Mouse (Mus musculus): ENCODE measurements around the gene Ncstn. TPM values are rescaled to one million over a fixed set of nuclear protein-coding genes. Genes with fewer than 3 reads are reported as not detected.

Ncstn gene
- total RNA-seq, 2 experiments from 2014 or later = 79.5 to 94.9 TPM

DNA sequence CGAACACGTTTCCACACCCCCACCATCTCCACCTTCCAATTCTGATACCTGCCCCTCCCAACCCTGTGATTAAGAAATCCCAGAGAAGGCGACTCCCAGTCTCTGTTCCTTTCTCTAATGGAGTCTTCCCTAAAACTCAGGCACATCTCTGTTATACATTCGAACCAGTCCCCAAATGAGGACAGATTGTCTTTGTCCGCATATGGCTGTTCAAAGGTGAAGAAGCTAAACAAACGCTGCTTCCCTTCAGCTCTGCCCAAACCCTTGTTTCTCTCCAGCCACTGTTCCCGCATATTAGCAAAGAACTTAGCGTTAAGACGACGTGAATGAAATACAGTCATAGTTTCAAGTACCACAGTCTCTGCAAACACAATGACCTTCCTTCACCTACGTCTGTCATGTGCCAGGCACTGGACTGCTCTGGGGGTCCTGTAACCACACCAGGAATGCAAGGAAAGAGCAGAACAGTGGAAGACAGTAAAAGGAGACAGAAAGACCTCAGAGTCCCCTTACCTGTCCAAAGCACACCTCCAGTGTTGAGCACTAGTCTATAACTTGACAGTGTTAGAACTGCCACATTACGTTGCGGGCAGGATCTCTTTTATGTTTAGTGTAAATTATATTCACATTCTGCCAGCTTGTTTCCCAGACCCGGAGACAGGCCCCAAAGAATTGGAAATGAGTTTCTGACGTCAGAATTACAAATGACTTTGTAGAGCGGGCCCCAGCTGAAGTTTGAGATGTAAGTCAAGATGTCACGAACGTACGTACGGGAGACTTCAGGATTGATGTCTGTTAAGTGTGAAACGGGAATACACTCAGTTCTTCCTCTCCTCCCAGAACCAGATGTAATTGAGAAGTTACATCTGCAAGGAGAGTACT is 54.0 kb downstream of the Ncstn start, which contains the start of gene Vangl2:
Vangl2 (minus strand) TSS at position 51 of the 882 bp plus-strand sequence.
- no peak for DNase-seq (ENCODE audit: low spot score in 2 of 2)

DNA sequence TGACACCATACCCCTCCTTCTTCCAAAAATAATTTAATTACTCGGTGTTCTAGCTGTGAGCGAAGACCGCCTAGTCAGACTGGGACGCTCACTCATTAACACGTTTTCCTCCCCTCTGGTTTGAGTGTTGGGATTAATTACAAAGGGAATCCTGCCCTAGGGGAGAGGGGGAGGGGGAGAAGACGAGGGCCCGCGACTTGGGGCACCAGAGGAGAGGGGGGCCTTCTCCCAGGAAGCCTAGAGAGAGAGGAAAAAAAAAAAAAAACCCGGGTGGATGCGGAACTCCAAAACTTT is 54.8 kb downstream of the Ncstn start:
- DNase-seq (ENCODE audit: low spot score in 2 of 2) = no peak

DNA sequence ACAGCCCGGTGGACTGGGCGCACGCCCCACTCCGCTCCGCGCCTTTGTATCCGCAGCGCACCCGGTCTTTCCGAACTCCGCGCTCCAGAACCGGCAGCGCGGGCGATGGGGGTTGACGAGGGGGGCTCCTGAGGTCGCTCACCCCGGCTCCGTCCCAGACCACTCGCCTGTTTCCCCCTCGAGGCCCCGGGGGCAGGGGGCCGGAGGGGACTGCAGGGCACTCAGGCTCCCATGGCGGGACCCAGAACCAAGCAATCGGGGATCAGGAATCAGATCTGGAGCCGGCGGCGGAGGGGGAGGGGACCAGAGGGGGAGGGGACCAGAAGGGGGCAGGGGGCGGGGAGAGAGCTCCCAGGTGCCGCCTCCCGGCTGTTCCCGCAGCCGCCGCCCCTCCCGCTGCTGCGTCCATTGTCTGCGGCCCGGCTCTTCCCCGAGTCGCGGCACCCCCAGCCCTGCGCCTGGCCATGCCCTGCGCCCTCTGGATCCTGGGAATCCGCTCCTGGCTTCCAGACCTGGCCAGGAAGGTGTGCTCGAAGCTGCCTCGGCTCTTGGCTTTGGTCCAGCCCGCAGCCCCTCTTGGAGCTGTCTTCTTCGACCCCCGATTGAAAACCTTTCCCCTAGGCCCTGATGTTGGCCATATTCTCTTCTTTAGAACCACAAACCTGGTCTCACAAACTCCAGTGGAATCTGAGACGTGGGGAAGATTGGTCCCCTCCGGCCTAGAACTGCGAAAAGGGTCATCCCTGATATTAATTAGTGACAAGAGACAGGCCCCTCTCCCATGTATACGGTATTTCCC is 55.4 kb downstream of the Ncstn start:
- peak; percentile 81 to 87 for DNase-seq (ENCODE audit: low spot score in 2 of 2)

DNA sequence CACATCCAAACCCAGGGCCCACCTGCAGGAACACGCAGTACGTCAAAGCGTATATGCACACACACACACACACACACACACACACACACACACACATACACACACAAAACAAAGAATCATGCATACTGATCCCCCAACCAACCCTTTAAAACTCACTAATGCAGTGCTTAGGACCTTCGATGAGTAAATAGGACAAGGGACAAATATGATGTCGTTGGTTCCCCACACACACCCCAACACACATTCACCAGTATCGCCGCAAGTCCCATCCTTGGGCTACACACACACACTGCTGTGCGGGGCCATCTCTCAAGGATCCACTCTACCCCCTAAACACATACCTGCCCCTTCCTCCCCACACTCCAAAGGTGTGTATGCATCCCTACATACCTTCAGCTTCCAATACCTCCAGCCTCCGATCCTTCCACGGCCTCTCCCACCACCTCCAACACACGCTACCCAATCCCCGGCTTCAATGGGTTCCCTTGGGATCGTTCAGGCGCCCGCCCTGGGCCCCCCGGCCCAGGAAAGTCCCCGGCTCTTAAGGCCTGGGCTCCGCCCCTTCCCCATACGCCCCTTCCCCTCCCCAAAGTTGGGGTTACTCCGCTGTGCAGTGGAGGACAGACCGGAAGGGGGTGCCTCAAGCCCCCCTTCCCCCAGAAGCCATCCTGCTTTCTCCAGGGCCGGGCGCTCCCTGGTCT is 56.2 kb downstream of the Ncstn start:
- no peak for DNase-seq (ENCODE audit: low spot score in 2 of 2)

DNA sequence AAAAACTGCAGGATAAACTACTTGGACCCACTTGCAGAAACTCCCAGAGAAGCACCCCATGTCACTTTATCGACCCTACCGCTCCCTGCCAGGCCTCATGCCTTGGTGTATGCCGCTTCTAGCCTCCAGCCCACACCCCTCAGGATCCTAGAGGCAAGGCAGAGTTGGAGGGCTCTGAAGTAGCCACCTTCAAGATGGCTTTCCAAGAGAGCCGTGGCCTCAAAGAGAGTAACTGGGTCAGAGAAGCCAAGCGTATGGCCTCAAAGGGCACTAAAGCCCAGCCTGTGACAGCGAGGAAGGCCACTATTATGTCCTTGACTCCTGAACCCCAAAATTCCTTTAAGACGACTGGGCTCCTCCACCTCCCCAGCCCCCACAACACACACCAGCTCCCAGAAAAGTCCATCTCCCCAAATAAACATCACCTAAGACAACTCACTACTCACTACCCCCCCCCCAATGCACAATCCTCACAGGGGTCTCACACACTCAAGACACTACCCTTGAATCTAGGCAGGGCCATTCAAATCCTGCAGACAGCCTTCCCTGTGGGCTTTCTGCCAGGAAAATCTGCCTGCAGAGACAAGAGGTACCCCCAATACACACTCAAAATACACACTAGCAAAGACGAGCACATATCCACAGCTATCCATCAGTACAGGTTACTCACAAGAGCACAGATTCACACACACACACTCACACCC is 57.2 kb downstream of the Ncstn start:
- DNase-seq (ENCODE audit: low spot score in 2 of 2) = no peak

DNA sequence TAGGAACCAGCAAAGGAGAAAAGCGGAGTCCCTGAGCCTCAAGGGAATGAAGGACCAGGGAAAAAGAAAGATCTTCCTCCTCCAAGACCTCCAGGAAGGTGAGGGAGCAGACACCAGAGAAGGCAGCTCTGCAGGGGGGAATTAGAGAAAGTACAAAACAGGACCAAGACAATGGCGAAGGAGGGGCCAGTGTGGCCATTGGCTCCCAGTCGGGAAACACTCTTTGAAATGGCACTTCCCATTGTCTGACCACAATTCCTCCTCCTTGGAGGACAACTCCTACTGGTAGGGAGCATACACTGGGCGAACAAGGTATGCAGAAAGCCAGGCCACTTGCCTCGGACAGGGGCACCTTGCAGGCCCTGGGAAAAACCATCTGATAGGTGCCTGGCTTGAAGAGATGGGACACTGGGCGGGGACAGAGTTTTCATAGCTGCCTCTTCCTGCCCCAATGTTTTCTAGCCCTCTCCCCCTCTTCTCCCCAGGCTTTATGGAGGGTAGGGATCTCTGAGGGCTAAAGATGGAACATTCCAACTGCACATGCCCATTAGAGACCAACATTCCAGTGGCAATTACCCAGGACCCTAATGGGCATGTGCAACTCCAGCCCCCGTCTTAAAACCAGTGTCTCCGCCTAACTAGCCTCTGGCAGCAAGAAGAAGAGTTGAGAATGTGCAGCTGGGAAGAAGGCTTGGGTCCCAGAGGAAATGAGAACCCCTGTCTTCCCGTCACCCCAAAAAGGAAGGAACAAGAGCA is 58.3 kb downstream of the Ncstn start:
- DNase-seq (ENCODE audit: low spot score in 2 of 2) = peak in 1 of 2 experiments; percentile 8

DNA sequence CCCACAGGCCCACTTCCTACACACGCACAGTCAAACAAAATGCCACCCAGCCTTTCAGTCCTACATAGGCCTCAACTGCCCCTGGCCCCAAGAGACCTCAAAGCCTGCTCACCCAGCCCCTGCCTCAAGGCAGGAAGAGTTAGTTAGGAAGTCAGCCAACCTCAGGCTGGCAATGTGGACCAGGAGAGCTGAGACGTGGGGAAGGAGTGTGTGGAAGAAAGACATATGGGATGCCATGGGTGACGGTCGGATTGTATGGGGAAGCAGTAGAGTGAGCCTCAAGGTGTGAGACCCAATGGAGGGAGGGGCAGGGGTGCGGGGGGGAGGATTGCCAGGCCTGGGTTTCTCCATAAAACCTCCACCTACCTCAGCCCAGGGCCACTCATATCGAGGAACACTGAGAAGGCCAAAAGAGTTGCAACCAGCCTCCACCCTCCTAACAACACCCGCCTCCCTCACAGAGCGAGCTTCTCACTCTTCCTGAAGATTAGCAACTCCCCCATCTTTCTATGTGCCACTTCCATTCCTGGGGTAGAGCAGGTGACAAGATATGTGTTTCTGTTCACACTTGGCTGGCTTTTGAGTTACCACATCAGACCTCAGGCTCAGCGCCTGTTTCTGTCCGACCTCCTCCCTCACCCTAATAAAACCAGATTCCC is 62.6 kb downstream of the Ncstn start:
- DNase-seq (ENCODE audit: low spot score in 2 of 2) = no peak

DNA sequence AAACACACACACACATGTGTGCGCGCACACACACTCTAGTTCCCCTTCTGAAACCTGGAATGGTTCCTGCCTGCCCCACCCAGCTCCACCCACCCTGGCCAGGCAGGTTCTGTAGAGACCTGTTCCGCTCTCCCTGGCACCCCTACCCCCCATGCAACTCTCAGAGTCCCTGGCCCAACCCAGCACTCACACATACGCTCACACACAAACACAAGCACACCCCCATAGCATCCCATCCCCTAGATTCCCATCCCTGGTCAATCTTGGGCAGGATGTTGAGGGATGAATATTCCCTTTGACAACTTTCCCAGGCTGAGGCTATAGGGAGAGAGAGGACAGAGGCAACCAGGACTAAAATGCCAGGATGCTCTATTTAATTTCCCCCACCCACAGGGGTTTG is 63.3 kb downstream of the Ncstn start:
- no peak for DNase-seq (ENCODE audit: low spot score in 2 of 2)

DNA sequence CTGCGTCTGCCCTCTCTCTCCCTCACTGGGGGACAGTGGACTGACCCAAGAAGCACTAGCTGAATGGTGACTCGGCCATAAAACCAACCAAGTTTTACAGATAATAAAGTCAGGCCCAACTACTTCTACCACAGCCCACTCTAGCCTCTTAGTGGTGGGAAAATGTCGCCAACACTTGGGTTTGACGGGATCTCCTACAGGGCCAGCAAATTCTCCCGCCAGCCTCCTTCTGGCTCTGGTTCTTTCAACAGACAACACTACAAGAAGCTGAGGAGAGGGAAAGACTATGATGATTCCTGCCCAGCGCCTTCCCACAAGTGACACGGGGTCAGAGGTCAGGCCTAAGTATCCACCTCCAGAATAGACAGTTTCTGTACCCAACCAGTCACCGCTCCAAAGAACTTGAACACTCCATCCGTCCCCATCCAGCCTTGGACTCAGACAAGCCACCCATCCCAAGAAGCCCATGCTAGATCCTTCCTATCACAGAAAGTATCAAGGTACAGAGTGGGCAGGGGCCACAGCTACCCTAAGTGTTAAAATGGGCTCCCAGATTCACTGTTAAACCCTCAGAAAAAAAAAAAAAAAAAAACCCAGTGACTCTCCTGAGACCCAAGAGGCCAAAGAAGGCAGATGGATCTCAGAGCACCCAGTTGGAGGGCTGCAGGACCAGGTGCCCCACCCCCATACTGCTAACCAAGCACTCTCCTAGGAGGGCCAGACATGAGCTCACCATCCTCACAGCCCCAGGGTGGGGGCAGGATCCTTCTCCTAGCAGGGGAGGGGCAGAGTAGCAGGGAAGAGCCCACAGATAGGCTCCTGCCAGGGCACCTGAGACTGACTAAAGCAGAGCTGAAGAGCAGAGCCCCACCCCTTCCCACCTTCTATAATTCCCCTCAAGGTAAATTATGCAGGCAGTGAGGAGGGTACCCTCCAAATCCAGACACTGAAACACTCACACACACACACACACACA is 64.0 kb downstream of the Ncstn start:
- DNase-seq (ENCODE audit: low spot score in 2 of 2) = no peak

DNA sequence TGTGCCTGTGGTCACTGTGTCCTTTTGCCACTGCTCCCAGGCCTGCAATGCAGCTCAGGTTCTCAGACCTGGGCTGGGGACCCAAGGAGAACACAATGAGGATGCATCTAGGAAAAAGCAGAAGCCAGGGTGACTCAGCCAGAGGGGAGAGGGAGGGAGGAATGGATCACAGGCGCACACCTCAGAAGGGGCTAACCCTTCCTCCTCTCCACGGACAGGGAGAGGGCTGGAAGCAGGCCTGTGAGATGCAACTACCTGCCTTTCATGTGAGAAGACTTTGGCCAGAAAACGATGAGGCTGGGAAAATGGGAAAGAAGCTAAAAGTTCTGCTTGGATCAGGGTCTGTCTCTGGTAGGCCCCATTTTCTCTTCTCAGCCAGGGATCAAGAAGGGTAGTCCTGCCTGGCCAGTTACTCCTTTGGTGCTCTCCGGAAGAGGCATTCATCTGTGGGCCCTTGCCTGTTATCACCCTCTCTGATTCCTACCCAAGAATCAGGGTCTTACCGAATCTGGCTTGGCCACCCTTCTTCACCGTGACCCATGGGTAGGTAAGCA is 65.0 kb downstream of the Ncstn start:
- DNase-seq (ENCODE audit: low spot score in 2 of 2) = no peak

DNA sequence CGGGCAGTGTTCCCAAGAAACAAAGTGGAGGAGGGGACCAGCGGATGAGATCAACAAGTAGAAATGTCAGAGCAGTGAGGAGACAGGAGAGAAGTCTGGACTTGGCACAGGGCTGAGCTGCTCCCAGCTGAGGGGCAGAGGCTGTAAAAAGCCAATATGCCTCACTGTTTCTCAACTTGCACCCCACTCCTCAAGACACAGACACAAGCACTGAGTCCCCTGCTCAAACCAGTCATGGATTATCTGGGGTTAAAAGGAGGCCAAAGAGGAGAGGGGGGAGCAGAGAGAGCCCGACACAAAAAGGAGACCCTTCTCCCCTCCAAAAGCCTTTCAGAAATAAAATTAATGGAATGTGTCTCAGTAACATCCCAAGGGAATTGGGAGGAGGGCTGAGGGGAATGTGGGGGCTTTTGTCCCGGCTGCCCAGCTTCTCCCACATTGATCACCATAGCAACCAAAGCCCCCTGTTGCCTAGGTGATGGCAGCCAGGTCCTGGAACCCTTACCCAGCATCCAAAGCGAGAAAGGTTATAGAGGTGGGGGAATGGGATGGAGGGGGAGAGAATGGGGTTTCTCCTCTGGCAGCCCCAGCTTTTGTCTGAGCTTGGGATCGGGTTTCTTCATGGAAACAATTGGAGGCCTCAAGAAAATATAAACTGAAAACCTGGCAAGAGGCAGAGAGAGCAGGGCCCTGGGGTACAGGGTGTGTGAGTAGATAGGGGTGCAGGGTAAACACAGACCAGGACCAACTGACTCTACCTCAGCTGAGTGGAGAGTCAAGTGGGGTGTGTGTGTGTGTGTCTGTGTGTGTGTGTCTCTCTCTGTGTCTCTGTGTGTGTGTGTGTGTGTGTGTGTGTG is 65.7 kb downstream of the Ncstn start:
- no peak for DNase-seq (ENCODE audit: low spot score in 2 of 2)

DNA sequence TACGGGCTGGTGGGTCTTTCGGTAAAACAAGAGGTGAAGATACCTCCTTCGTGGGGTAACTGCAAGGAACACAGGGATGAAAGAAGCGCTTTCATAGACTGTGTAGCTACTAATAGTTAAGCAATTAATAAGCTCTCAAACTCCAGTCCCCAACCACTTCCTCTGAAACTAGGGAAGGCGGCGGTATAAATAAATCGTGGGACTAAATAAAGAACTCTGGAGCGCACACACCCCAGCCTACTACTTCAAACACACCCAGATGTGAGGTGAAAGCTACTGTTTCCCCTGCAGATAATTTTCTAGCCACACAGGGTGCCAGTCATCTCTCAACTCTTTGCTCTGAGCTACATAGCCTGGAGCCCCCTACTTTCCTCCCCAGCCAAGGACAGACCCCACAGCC is 66.6 kb downstream of the Ncstn start:
- DNase-seq (ENCODE audit: low spot score in 2 of 2) = no peak

Other genes with a start within 250 kb of the Ncstn start
- gene Cd84, start 243.1 kb downstream of the Ncstn start, total RNA-seq (2021) = 10 to 100 TPM in 1 of 2 experiments, 1 to 10 TPM in 1; 3.7 to 11.1 TPM
- under 1 TPM; 0.10 to 0.51 TPM for gene Gm10521, start 187.1 kb downstream of the Ncstn start, total RNA-seq (2021)
- under 1 TPM; 0.30 to 0.35 TPM for gene Slamf6, start 165.3 kb downstream of the Ncstn start, total RNA-seq (2021)
- gene Vangl2, start 54.4 kb downstream of the Ncstn start, total RNA-seq (2021) = 1 to 10 TPM; 1.6 to 1.7 TPM
- gene Nhlh1, start 25.2 kb downstream of the Ncstn start, total RNA-seq (2021) = not detected
- 100 to 1,000 TPM; 168 to 183 TPM for gene Copa, start 266 bp downstream of the Ncstn start, total RNA-seq (2021)
- gene Pex19, start 44.0 kb upstream of the Ncstn start, total RNA-seq (2021) = 100 to 1,000 TPM; 121 to 130 TPM
- gene Dcaf8, start 65.3 kb upstream of the Ncstn start, total RNA-seq (2021) = 100 to 1,000 TPM in 1 of 2 experiments, 10 to 100 TPM in 1; 98.5 to 125 TPM
- gene Pea15a, start 124.0 kb upstream of the Ncstn start, total RNA-seq (2021) = 10 to 100 TPM; 55.2 to 72.6 TPM
- 1 to 10 TPM in 1 of 2 experiments, under 1 TPM in 1; 0.66 to 1.9 TPM for gene Casq1, start 137.1 kb upstream of the Ncstn start, total RNA-seq (2021)
- 1 to 10 TPM in 1 of 2 experiments, under 1 TPM in 1; 0.42 to 3.7 TPM for gene Atp1a4, start 175.6 kb upstream of the Ncstn start, total RNA-seq (2021)
- gene Igsf8, start 178.8 kb upstream of the Ncstn start, total RNA-seq (2021) = 10 to 100 TPM; 20.8 to 27.8 TPM
- 100 to 1,000 TPM; 128 to 221 TPM for gene Atp1a2, start 215.3 kb upstream of the Ncstn start, total RNA-seq (2021)
- under 1 TPM in 1 of 2 experiments, not detected in 1; 0.22 TPM for gene Kcnj9, start 246.5 kb upstream of the Ncstn start, total RNA-seq (2021)

All from adrenal gland, adult 18-20 months (tissue).